Mouse (Mus musculus) midbrain, postnatal 0 days (tissue): ENCODE results near the gene Kif26a. TPM values are rescaled to one million over a fixed set of nuclear protein-coding genes. Genes with fewer than 3 reads are reported as not detected.

Experiments
- ATAC-seq: fragments of 200-750 bp; cut with Nextera tagmentation; 2 replicates; pipeline ENCODE4 v1.8.0; 2017; ENCODE audit warnings: moderate number of reproducible peaks, mild to moderate bottlenecking, moderate TSS enrichment, moderate library complexity; ENCODE audit not compliant: low FRiP score
- DNase-seq: peaks from one replicate; pipeline ENCODE4 v3.0.0-alpha.2; 2015; ENCODE audit warnings: low spot score
- H3K27ac ChIP-seq: fragments of 300-500 bp; sonication (generic); 2 replicates; pipeline ENCODE4 v1.5.1; 2014; ENCODE audit warnings: low read depth, mild to moderate bottlenecking, low read length, mixed read lengths
- H3K27me3 ChIP-seq: fragments of 300-500 bp; sonication (generic); 2 replicates; pipeline ENCODE4 v1.6.1; 2014; ENCODE audit warnings: low read length, control low read depth, mixed read lengths; ENCODE audit not compliant: insufficient read depth
- H3K36me3 ChIP-seq: fragments of 300-500 bp; sonication (generic); 2 replicates; pipeline ENCODE4 v1.6.1; 2014; ENCODE audit warnings: low read length, control low read depth, mixed read lengths; ENCODE audit not compliant: insufficient read depth
- H3K4me1 ChIP-seq: fragments of 300-500 bp; sonication (generic); 2 replicates; pipeline ENCODE4 v1.6.1; 2014; ENCODE audit warnings: mild to moderate bottlenecking, control low read depth, antibody characterized with exemption, low read length, mixed read lengths; ENCODE audit not compliant: insufficient read depth
- H3K4me2 ChIP-seq: fragments of 300-500 bp; sonication (generic); 2 replicates; pipeline ENCODE4 v1.6.1; 2014; ENCODE audit warnings: low read depth, mild to moderate bottlenecking, low read length, mixed read lengths; ENCODE audit not compliant: poor library complexity, severe bottlenecking
- H3K4me3 ChIP-seq: fragments of 300-500 bp; sonication (generic); 2 replicates; pipeline ENCODE4 v1.5.1; 2014; ENCODE audit warnings: low read depth, mild to moderate bottlenecking, low read length, moderate library complexity
- H3K9ac ChIP-seq: fragments of 300-500 bp; sonication (generic); replicated peaks from 2 replicates; pipeline ENCODE4 v1.6.1; 2014; ENCODE audit warnings: mild to moderate bottlenecking, low read length, moderate library complexity, mixed read lengths; ENCODE audit not compliant: poor library complexity, severe bottlenecking
- H3K9me3 ChIP-seq: fragments of 300-500 bp; sonication (generic); 2 replicates; pipeline ENCODE4 v1.6.1; 2016; ENCODE audit warnings: low read length, control low read depth
- CTCF ChIP-seq: IDR thresholded peaks from 2 replicates; pipeline ENCODE4 v1.5.1; 2016; ENCODE audit warnings: antibody characterized with exemption, mild to moderate bottlenecking
- WGBS: fragments of 180-500 bp; shearing (Covaris S2); extraction: QIAGEN DNeasy Blood & Tissue Kit; methylation state at CpG from one replicate; pipeline ENCODE4 v1.1.7; 2014; 5-methylcytosine and 5-hydroxymethylcytosine counted together
- polyA plus RNA-seq: library from polyadenylated mRNA; unstranded; fragments of >200 nt; fragmentation: Nextera tagmentation; extraction: Ambion mirVana; gene quantifications from 2 replicates; pipeline ENCODE4 v1.2.1, GENCODE M21; 2015
- total RNA-seq: library from RNA; depleted of rRNA; stranded (reverse); fragments of >200 nt; gene quantifications from 2 replicates; pipeline ENCODE4 v1.2.3, GENCODE M21; 2014

Kif26a gene
- total and polyA plus RNA-seq, 2 experiments from 2014 or later = 2.4 to 26.5 TPM

- 66% methylated on average over 7 of the region's 7 CpGs for WGBS
- no peak overlapping the region for H3K9ac ChIP-seq
- no peak overlapping the region for H3K4me3 ChIP-seq
- DNase-seq (no peak), ATAC-seq (no peak)
- H3K9me3 ChIP-seq = no peaks in the 10 kb centered on the region
- H3K4me2 ChIP-seq = no peak overlapping the region
- no peak overlapping the region for H3K27ac ChIP-seq
- TF ChIP-seq CTCF = no peak
- peaks cover 13% of the 10 kb centered on the region for H3K27me3 ChIP-seq
- no peaks in the 10 kb centered on the region for H3K36me3 ChIP-seq
- H3K4me1 ChIP-seq = peaks cover 5% of the 10 kb centered on the region; the same call in 1 of the 2 replicates
Measured at GRCm38 (mm10) chr12:112140745-112141144, 5.3 kb upstream of the Kif26a start.

GRCm38 (mm10) chr12:112141300-112141699, 4.7 kb upstream of the Kif26a start:
- no peaks in the 10 kb centered on the region for H3K9me3 ChIP-seq
- H3K4me2 ChIP-seq = no peak overlapping the region
- H3K27ac ChIP-seq = no peak overlapping the region
- no peak overlapping the region for H3K4me3 ChIP-seq
- no peak for TF ChIP-seq CTCF
- 30% methylated on average over 6 of the region's 6 CpGs for WGBS
- H3K36me3 ChIP-seq = no peaks in the 10 kb centered on the region
- DNase-seq = no peak
- H3K9ac ChIP-seq = no peak overlapping the region
- no peak for ATAC-seq
- H3K4me1 ChIP-seq = peaks cover 5% of the 10 kb centered on the region; the same call in 1 of the 2 replicates
- peaks cover 11% of the 10 kb centered on the region; the same call in 1 of the 2 replicates for H3K27me3 ChIP-seq

- no peak overlapping the region for H3K27ac ChIP-seq
- peak; percentile 78 for DNase-seq
Measured at GRCm38 (mm10) chr12:112143116-112143832, 2.7 kb upstream of the Kif26a start.

GRCm38 (mm10) chr12:112143833-112144201, 2.2 kb upstream of the Kif26a start:
- ATAC-seq = no peak
- WGBS = 0% methylated on average over 17 of the region's 52 CpGs
- H3K27ac ChIP-seq = no peak overlapping the region
- DNase-seq = no peak
- H3K4me3 ChIP-seq = peak overlapping the region; percentile 63
- peaks cover 11% of the 10 kb centered on the region; the same call in 1 of the 2 replicates for H3K27me3 ChIP-seq
- no peaks in the 10 kb centered on the region for H3K36me3 ChIP-seq
- peak; percentile 41 for TF ChIP-seq CTCF
- peaks cover 5% of the 10 kb centered on the region; the same call in 1 of the 2 replicates for H3K4me1 ChIP-seq
- no peaks in the 10 kb centered on the region for H3K9me3 ChIP-seq
- H3K9ac ChIP-seq = peak overlapping the region; percentile 77
- peak overlapping the region; percentile 68 for H3K4me2 ChIP-seq

More at GRCm38 (mm10) chr12:112143116-112143832, 2.7 kb upstream of the Kif26a start:
- TF ChIP-seq CTCF = peak; percentile 79
- Histone ChIP-seq H3K4me2 (peak overlapping the region; percentile 68), H3K36me3 (no peaks in the 10 kb centered on the region), H3K4me1 (peaks cover 5% of the 10 kb centered on the region; the same call in 1 of the 2 replicates), H3K9me3 (no peaks in the 10 kb centered on the region), H3K4me3 (peak overlapping the region; percentile 63), H3K27me3 (peaks cover 11% of the 10 kb centered on the region; the same call in 1 of the 2 replicates), H3K9ac (peak overlapping the region; percentile 77)
- ATAC-seq = 0 out of 2 replicates have a peak, but pooled peaks have one; percentile 4
- WGBS = 5% methylated on average over 14 of the region's 14 CpGs

GRCm38 (mm10) chr12:112144377-112145115, 1.5 kb upstream of the Kif26a start:
- Histone ChIP-seq H3K9me3 (no peaks in the 10 kb centered on the region), H3K4me1 (peaks cover 5% of the 10 kb centered on the region; the same call in 1 of the 2 replicates), H3K9ac (peak overlapping the region; percentile 77), H3K4me2 (peak overlapping the region; percentile 68), H3K36me3 (no peaks in the 10 kb centered on the region), H3K4me3 (peak overlapping the region; percentile 63), H3K27ac (no peak overlapping the region), H3K27me3 (peaks cover 11% of the 10 kb centered on the region; the same call in 1 of the 2 replicates)
- no peak for ATAC-seq
- TF ChIP-seq CTCF = no peak
- under 1% methylated on average over 46 of the region's 46 CpGs for WGBS
- no peak for DNase-seq
